Mouse (Mus musculus): ENCODE measurements around the gene Gjc1.

The Gjc1 gene

GRCm38 (mm10) chr11:102771916-102772714, 47.4 kb downstream of the Gjc1 start:
- DNase-seq (ENCODE audit: low spot score), result no peak

GRCm38 (mm10) chr11:102770662-102771435, 48.7 kb downstream of the Gjc1 start:
- no peak for DNase-seq (ENCODE audit: low spot score)

- DNase-seq (ENCODE audit: low spot score), result no peak
These were observed 49.4 kb downstream of the Gjc1 start for GRCm38 (mm10) chr11:102769993-102770661.

GRCm38 (mm10) chr11:102769141-102769540, 50.4 kb downstream of the Gjc1 start:
- no peak for DNase-seq (ENCODE audit: low spot score)

GRCm38 (mm10) chr11:102767055-102767670, 52.3 kb downstream of the Gjc1 start:
- no peak for DNase-seq (ENCODE audit: low spot score)

- DNase-seq (ENCODE audit: low spot score), result no peak
These were observed 54.1 kb downstream of the Gjc1 start for GRCm38 (mm10) chr11:102765416-102765815.

GRCm38 (mm10) chr11:102763009-102763767, 56.3 kb downstream of the Gjc1 start:
- no peak for DNase-seq (ENCODE audit: low spot score)

- no peak for DNase-seq (ENCODE audit: low spot score)
These were observed 57.3 kb downstream of the Gjc1 start for GRCm38 (mm10) chr11:102762248-102762647.

- DNase-seq (ENCODE audit: low spot score), result no peak
These were observed 57.9 kb downstream of the Gjc1 start, which contains the start of gene Adam11 for GRCm38 (mm10) chr11:102761309-102762210. Adam11 (plus strand) TSS chr11:102761439.

- no peak for DNase-seq (ENCODE audit: low spot score)
These were observed 58.6 kb downstream of the Gjc1 start for GRCm38 (mm10) chr11:102760805-102761308.

GRCm38 (mm10) chr11:102758977-102759376, 60.5 kb downstream of the Gjc1 start:
- DNase-seq (ENCODE audit: low spot score), result no peak

GRCm38 (mm10) chr11:102755391-102755790, 64.1 kb downstream of the Gjc1 start:
- no peak for DNase-seq (ENCODE audit: low spot score)

GRCm38 (mm10) chr11:102754416-102754815, 65.1 kb downstream of the Gjc1 start:
- no peak for DNase-seq (ENCODE audit: low spot score)

- no peak for DNase-seq (ENCODE audit: low spot score)
These were observed 65.7 kb downstream of the Gjc1 start for GRCm38 (mm10) chr11:102753591-102754324.

- DNase-seq (ENCODE audit: low spot score), result no peak
These were observed 66.5 kb downstream of the Gjc1 start for GRCm38 (mm10) chr11:102752896-102753590.

GRCm38 (mm10) chr11:102749712-102750111, 69.8 kb downstream of the Gjc1 start:
- DNase-seq (ENCODE audit: low spot score), result no peak

All from lung, postnatal 25 days (tissue).